Mouse (Mus musculus): Measurements from ENCODE around the gene Ncapd3. TPM values are rescaled to one million over a fixed set of nuclear protein-coding genes. Genes with fewer than 3 reads are reported as not detected.
A peak's percentile ranks its signal among the peaks of the same experiment; 100 is the strongest.

The Ncapd3 gene
- total RNA-seq (2021) = 10 to 100 TPM; 13.2 to 13.8 TPM
- long read RNA-seq, experiment 1, full-length matches to known transcripts = 1 of 6 reads
- long read RNA-seq, experiment 1, partial matches to known transcripts = 3 of 6 reads
- long read RNA-seq, experiment 1, other reads (novel, unspliced or antisense) = 2 of 6 reads
- long read RNA-seq, experiment 2, full-length matches to known transcripts = 6 of 10 reads
- long read RNA-seq, experiment 2, partial matches to known transcripts = 3 of 10 reads
- long read RNA-seq, experiment 2, other reads (novel, unspliced or antisense) = 1 of 10 reads

- intact Hi-C loops (cut with DNase I) = loop anchor here (2.0 to 5.0 kb wide), 2 partner anchors 31 to 162 kb away; partner anchors contain the start of genes Acad8 and Thyn1
These were observed at the start of gene Ncapd3, which contains the start of gene Vps26b for GRCm38 (mm10) chr9:27029828-27030762. Ncapd3 (plus strand) TSS chr9:27030175. Vps26b (minus strand) TSS chr9:27030065.

DNA sequence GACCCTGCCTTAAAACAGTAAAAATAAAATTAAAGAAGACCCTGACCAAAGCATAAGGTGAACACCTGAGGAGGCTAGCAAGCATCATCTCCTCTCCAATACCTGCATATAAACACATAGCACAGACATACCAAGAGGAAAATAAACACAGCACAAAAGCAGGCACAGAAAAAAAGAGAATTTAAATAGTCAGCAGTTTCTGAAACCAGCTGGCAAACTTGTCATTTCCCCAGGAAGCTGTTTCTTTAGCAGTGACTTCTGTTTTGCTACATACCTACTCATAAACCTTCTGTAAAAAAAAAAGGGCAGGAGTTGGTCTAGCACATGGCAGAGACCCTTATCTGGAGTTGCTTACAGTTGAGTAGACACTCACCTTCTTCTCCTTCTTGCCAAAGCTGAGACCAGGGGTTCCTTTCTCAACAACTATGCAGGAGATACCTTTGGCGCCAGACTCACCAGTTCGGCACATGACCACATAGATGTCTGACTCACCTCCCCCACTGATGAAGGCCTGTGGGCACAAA, 44.8 kb upstream of the Ncapd3 start:
- intact Hi-C loops (cut with DNase I) = no loop called here
- DNase-seq = no peak

More at GRCm38 (mm10) chr9:27029828-27030762, at the start of gene Ncapd3, which contains the start of gene Vps26b:
- peak; percentile 95 to 96 for DNase-seq

GRCm38 (mm10) chr9:26985668-26986277, 44.2 kb upstream of the Ncapd3 start:
- no peak for DNase-seq
- intact Hi-C loops (cut with DNase I) = no loop called here

DNA sequence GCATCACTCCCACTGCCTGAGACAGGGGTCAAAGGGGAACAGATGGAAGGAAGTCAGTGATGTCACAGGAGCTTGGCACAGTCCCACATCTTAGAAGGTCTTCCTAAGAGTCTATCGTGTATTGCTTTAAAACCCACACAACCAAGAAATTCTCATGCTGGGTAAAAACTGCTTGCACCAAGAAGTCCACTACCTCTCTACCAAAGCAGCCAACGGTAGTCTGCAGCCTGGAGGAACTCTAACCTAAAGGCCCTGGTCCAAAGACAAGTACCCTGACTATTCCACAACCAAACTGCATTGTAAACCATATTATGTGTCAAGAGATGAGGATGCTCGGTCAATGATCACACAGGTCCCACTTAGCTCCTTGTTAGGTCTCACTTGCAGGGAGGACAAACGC, 39.8 kb upstream of the Ncapd3 start:
- intact Hi-C loops (cut with DNase I) = no loop called here

GRCm38 (mm10) chr9:26993118-26993517, 36.9 kb upstream of the Ncapd3 start:
- no peak for DNase-seq
- intact Hi-C loops (cut with DNase I) = no loop called here

More for the DNA sequence above, 39.8 kb upstream of the Ncapd3 start:
- no peak for DNase-seq

GRCm38 (mm10) chr9:26993900-26994299, 36.1 kb upstream of the Ncapd3 start:
- DNase-seq = no peak
- intact Hi-C loops (cut with DNase I) = no loop called here

- intact Hi-C loops (cut with DNase I) = no loop called here
- DNase-seq = no peak
These were observed 32.9 kb upstream of the Ncapd3 start for GRCm38 (mm10) chr9:26997062-26997461.

- intact Hi-C loops (cut with DNase I) = no loop called here
These were observed 32.5 kb upstream of the Ncapd3 start for GRCm38 (mm10) chr9:26997501-26997900.

GRCm38 (mm10) chr9:26998669-26999460, 31.1 kb upstream of the Ncapd3 start:
- intact Hi-C loops (cut with DNase I) = loop anchor here (2.0 kb wide), 1 partner anchor 30 kb away; no protein-coding TSS in a partner anchor
- DNase-seq = no peak

More at GRCm38 (mm10) chr9:26997501-26997900, 32.5 kb upstream of the Ncapd3 start:
- no peak for DNase-seq

DNA sequence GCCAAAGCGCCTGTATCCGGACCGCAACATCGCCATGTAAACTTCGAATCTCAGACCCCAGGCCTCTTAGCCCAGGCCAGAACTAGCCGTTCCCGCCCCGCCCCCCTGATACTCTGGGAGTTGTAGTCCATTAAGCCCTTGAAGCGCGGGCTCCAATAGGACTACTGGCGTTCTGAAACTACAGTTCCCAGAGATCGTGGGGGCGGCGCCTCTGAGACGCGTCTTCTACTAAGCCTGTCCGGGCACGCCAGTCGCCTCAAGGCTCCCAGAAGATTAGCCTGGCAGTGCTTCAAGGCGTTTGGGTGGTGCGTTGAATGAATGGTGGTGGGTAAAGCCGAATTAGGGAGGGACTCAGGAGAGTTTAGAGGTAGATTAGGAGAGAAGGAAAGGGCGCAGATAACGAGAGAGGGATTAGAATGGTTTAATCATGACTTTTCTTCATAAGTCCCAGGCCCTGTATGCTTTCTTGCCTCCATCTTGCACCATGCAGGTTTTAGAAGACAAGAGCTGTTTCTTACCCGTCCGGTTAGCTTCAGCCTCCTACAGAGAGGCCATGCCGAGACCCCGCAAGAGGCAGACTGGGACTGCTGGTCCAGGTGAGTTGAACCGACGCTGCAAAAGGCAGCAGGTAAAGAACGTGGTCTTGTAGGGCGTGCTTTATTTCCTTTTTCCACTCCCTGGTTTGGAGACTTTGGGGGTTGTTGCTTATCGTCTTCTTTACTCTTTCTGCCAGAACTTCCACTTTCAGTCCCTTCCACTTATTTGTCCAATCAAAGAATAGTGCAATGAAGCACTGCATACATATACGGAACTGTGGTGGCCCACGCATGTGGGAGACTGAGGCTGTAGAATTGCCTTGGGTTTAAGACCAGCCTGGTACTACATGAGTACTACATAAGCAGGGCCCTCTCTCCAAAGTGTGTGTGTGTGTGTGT, 30.2 kb upstream of the Ncapd3 start, which contains the start of the genes Acad8 and Thyn1:
Acad8 (minus strand) TSS at position 106 of the 935 bp plus-strand sequence.
Thyn1 (plus strand) TSS at position 250 of the 935 bp plus-strand sequence.
- DNase-seq = peak; percentile 93 to 94
- intact Hi-C loops (cut with DNase I) = loop anchor here (2.0 kb wide), 1 partner anchor 29 kb away; no protein-coding TSS in a partner anchor

DNA sequence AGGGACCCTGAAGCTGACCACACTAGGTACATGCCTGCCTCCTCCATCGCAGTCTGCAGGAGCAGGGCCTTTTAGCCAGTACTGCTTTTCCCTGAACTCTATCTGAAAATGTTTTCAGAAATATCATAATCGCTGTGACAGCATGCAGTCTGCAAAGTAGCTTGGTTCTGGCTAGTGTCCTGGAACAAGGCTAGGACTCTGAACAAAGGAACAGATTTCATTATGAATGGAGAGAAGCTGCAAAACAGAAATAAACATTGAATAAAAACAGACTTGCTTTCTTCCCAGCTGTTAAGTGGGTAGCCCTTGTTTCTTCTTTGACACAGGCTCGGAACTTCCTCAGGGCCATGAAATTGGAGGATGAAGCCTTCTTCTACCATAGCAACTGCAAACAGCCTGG, 24.7 kb upstream of the Ncapd3 start:
- intact Hi-C loops (cut with DNase I) = no loop called here
- no peak for DNase-seq

DNA sequence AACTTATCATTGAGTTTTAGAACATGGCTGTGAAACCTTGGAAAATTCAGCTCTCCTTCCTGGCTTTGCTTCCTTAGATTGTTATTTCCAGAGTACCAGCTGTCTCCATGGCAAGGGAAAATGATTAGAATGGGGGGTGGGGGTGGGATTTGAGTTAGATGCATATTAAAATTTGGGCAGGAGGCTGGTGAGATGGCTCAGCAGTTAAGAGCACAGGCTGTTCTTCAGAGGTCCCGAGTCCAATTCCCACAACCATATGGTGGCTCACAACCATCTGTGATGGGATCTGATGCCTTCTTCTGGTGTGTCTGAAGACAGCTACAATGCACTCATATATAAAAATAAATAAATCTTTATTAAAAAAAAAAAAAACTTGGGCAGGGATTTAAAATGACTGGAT, 24.0 kb upstream of the Ncapd3 start:
- DNase-seq = no peak
- intact Hi-C loops (cut with DNase I) = no loop called here

DNA sequence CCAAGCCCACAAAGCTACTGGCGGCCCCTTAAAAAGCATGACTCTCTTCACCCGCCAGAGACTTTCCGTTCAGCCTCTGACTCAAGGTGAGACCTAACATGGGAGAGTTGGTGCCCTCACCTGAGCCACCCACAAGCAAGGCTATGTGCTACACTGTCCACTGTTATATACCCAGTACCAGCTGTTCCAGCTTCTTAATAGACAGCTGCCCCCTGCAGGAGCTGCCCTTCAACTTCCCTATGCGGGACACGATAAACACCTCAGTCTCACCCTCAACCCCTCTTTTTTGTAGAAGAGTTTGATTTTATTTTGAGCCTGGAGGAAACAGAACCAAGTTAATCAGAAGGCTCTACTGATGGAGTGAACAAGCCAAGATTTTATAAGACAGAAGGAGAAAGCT, 23.1 kb upstream of the Ncapd3 start:
- intact Hi-C loops (cut with DNase I) = no loop called here
- DNase-seq = no peak

- intact Hi-C loops (cut with DNase I) = no loop called here
- no peak for DNase-seq
These were observed 20.7 kb upstream of the Ncapd3 start for GRCm38 (mm10) chr9:27009231-27009630.

GRCm38 (mm10) chr9:27011572-27011971, 18.4 kb upstream of the Ncapd3 start:
- DNase-seq = no peak
- intact Hi-C loops (cut with DNase I) = no loop called here

- no peak for DNase-seq
- intact Hi-C loops (cut with DNase I) = no loop called here
These were observed 11.0 kb upstream of the Ncapd3 start for GRCm38 (mm10) chr9:27018961-27019360.

- no peak for DNase-seq
- intact Hi-C loops (cut with DNase I) = no loop called here
These were observed 6.3 kb upstream of the Ncapd3 start for GRCm38 (mm10) chr9:27023681-27024080.

- intact Hi-C loops (cut with DNase I) = no loop called here
- no peak for DNase-seq
These were observed 3.3 kb upstream of the Ncapd3 start for GRCm38 (mm10) chr9:27026708-27027107.
